Mouse (Mus musculus) forebrain, postnatal 0 days (tissue): Measurements from ENCODE around the gene Epsti1. TPM values are rescaled to one million over a fixed set of nuclear protein-coding genes. Genes with fewer than 3 reads are reported as not detected.

Source experiments
- ATAC-seq: fragments of 200-750 bp; cut with Nextera tagmentation; 2 replicates; pipeline ENCODE4 v1.8.0; 2017; ENCODE audit warnings: mild to moderate bottlenecking, moderate library complexity
- DNase-seq: peaks from one replicate; pipeline ENCODE4 v3.0.0-alpha.2; 2015
- H3K27ac ChIP-seq: fragments of 300-500 bp; sonication (generic); 2 replicates; pipeline ENCODE4 v1.5.1; 2014; ENCODE audit warnings: low read depth, mild to moderate bottlenecking, antibody characterized with exemption, low read length, moderate library complexity, mixed read lengths
- H3K27me3 ChIP-seq: fragments of 300-500 bp; sonication (generic); 2 replicates; pipeline ENCODE4 v1.6.1; 2014; ENCODE audit warnings: mild to moderate bottlenecking, low read length, mixed read lengths; ENCODE audit not compliant: insufficient read depth
- H3K36me3 ChIP-seq: fragments of 300-500 bp; sonication (generic); 2 replicates; pipeline ENCODE4 v1.6.1; 2014; ENCODE audit warnings: mild to moderate bottlenecking, moderate library complexity; ENCODE audit not compliant: insufficient read depth
- H3K4me1 ChIP-seq: fragments of 300-500 bp; sonication (generic); 2 replicates; pipeline ENCODE4 v1.6.1; 2014; ENCODE audit warnings: antibody characterized with exemption; ENCODE audit not compliant: insufficient read depth
- H3K4me2 ChIP-seq: fragments of 300-500 bp; sonication (generic); 2 replicates; pipeline ENCODE4 v1.6.1; 2014; ENCODE audit warnings: low read depth, mild to moderate bottlenecking, moderate library complexity
- H3K4me3 ChIP-seq: fragments of 300-500 bp; sonication (generic); 2 replicates; pipeline ENCODE4 v1.5.1; 2014; ENCODE audit warnings: low read depth, low read length, mixed read lengths
- H3K9ac ChIP-seq: fragments of 300-500 bp; sonication (generic); 2 replicates; pipeline ENCODE4 v1.6.1; 2014; ENCODE audit warnings: mild to moderate bottlenecking
- H3K9me3 ChIP-seq: fragments of 300-500 bp; sonication (generic); 2 replicates; pipeline ENCODE4 v1.6.1; 2016; ENCODE audit warnings: low read length
- CTCF ChIP-seq: sonication (generic); IDR thresholded peaks from 2 replicates; pipeline ENCODE4 v1.5.1; 2016; ENCODE audit warnings: antibody characterized with exemption, control low read depth, low read depth
- WGBS: fragments of 180-500 bp; shearing (Covaris S2); extraction: QIAGEN DNeasy Blood & Tissue Kit; methylation state at CpG from one replicate; pipeline ENCODE4 v1.1.7; 2014; 5-methylcytosine and 5-hydroxymethylcytosine counted together
- polyA plus RNA-seq: library from polyadenylated mRNA; unstranded; fragments of >200 nt; fragmentation: Nextera tagmentation; extraction: Ambion mirVana; gene quantifications from 2 replicates; pipeline ENCODE4 v1.2.1, GENCODE M21; 2015
- total RNA-seq: library from RNA; depleted of rRNA; stranded (reverse); fragments of >200 nt; gene quantifications from 2 replicates; pipeline ENCODE4 v1.2.3, GENCODE M21; 2014

Epsti1 gene
- total and polyA plus RNA-seq, 2 experiments from 2014 or later, result 0.33 to 0.97 TPM

- Histone ChIP-seq H3K27me3 (no peaks in the 10 kb centered on the region), H3K4me2 (no peak overlapping the region), H3K9ac (no peak overlapping the region), H3K4me1 (no peaks in the 10 kb centered on the region), H3K4me3 (no peak overlapping the region), H3K27ac (no peak overlapping the region), H3K9me3 (no peaks in the 10 kb centered on the region), H3K36me3 (no peaks in the 10 kb centered on the region)
- ATAC-seq, result no peak
- 93% methylated on average over 8 of the region's 8 CpGs for WGBS
- no peak for TF ChIP-seq CTCF
- no peak for DNase-seq
Measured at GRCm38 (mm10) chr14:77921641-77922040, 17.6 kb downstream of the Epsti1 start.

- Histone ChIP-seq H3K9ac (no peak overlapping the region), H3K4me3 (no peak overlapping the region), H3K9me3 (no peaks in the 10 kb centered on the region), H3K36me3 (no peaks in the 10 kb centered on the region), H3K27ac (no peak overlapping the region), H3K27me3 (no peaks in the 10 kb centered on the region), H3K4me2 (no peak overlapping the region), H3K4me1 (no peaks in the 10 kb centered on the region)
- TF ChIP-seq CTCF, result no peak
- DNase-seq (no peak), ATAC-seq (no peak)
- WGBS, result 69% methylated on average over 6 of the region's 6 CpGs
Measured at GRCm38 (mm10) chr14:77923076-77923865, 19.2 kb downstream of the Epsti1 start.

- no peak overlapping the region for H3K4me2 ChIP-seq
- H3K4me3 ChIP-seq, result no peak overlapping the region
- DNase-seq, result no peak
- H3K9ac ChIP-seq, result no peak overlapping the region
- WGBS, result 78% methylated on average over 10 of the region's 10 CpGs
- H3K36me3 ChIP-seq, result no peaks in the 10 kb centered on the region
- no peaks in the 10 kb centered on the region for H3K27me3 ChIP-seq
- no peak for ATAC-seq
- no peaks in the 10 kb centered on the region for H3K9me3 ChIP-seq
- no peak for TF ChIP-seq CTCF
- H3K27ac ChIP-seq, result no peak overlapping the region
- H3K4me1 ChIP-seq, result no peaks in the 10 kb centered on the region
Measured at GRCm38 (mm10) chr14:77925414-77925813, 21.4 kb downstream of the Epsti1 start.

GRCm38 (mm10) chr14:77926718-77927117 lies 22.7 kb downstream of the Epsti1 start:
- no peaks in the 10 kb centered on the region for H3K27me3 ChIP-seq
- H3K9me3 ChIP-seq, result no peaks in the 10 kb centered on the region
- no peak overlapping the region for H3K9ac ChIP-seq
- no peak overlapping the region for H3K4me2 ChIP-seq
- DNase-seq (no peak), ATAC-seq (no peak)
- peak; percentile 37; the same call in 1 of the 2 replicates for TF ChIP-seq CTCF
- H3K4me3 ChIP-seq, result no peak overlapping the region
- H3K27ac ChIP-seq, result no peak overlapping the region
- no peaks in the 10 kb centered on the region for H3K4me1 ChIP-seq
- no peaks in the 10 kb centered on the region for H3K36me3 ChIP-seq
- WGBS, result 36% methylated on average over 3 of the region's 3 CpGs

- H3K4me3 ChIP-seq, result no peak overlapping the region
- H3K4me1 ChIP-seq, result no peaks in the 10 kb centered on the region
- DNase-seq (peak; percentile 63), ATAC-seq (no peak)
- TF ChIP-seq CTCF, result peak; percentile 54
- H3K27me3 ChIP-seq, result no peaks in the 10 kb centered on the region
- H3K27ac ChIP-seq, result no peak overlapping the region
- no peaks in the 10 kb centered on the region for H3K9me3 ChIP-seq
- WGBS, result 39% methylated on average over 6 of the region's 6 CpGs
- H3K4me2 ChIP-seq, result no peak overlapping the region
- no peaks in the 10 kb centered on the region for H3K36me3 ChIP-seq
- H3K9ac ChIP-seq, result no peak overlapping the region
Measured at GRCm38 (mm10) chr14:77928021-77928420, 24.0 kb downstream of the Epsti1 start.

- Histone ChIP-seq H3K36me3 (no peaks in the 10 kb centered on the region), H3K27ac (no peak overlapping the region), H3K27me3 (no peaks in the 10 kb centered on the region), H3K4me1 (no peaks in the 10 kb centered on the region), H3K9ac (no peak overlapping the region), H3K4me3 (no peak overlapping the region), H3K9me3 (no peaks in the 10 kb centered on the region), H3K4me2 (no peak overlapping the region)
- TF ChIP-seq CTCF, result no peak
- 83% methylated on average over 5 of the region's 5 CpGs for WGBS
- ATAC-seq (no peak), DNase-seq (no peak)
Measured at GRCm38 (mm10) chr14:77928653-77929052, 24.6 kb downstream of the Epsti1 start.

GRCm38 (mm10) chr14:77929139-77929678 lies 25.2 kb downstream of the Epsti1 start:
- DNase-seq, result no peak
- no peak for ATAC-seq
- WGBS, result 60% methylated on average over 2 of the region's 2 CpGs
- Histone ChIP-seq H3K27ac (no peak overlapping the region), H3K4me2 (no peak overlapping the region), H3K9ac (no peak overlapping the region), H3K4me3 (no peak overlapping the region), H3K4me1 (no peaks in the 10 kb centered on the region), H3K36me3 (no peaks in the 10 kb centered on the region), H3K27me3 (no peaks in the 10 kb centered on the region), H3K9me3 (no peaks in the 10 kb centered on the region)
- no peak for TF ChIP-seq CTCF
